Mouse (Mus musculus) heart, adult 2 months (tissue): Measurements from ENCODE around the gene Cirbp. TPM values are rescaled to one million over a fixed set of nuclear protein-coding genes. Genes with fewer than 3 reads are reported as not detected.

ENCODE experiments used
- DNase-seq, 2 experiments: peaks; one replicate each; pipeline ENCODE4 v3.0.0; 2021
- H3K27ac ChIP-seq: fragments of 200-600 bp; 2 replicates; pipeline ENCODE4 v1.8.1; 2022
- H3K27me3 ChIP-seq: fragments of 200-500 bp; 2 replicates; pipeline ENCODE4 v1.6.1; 2012; ENCODE audit warnings: mild to moderate bottlenecking, low read length, inconsistent platforms, mixed read lengths; ENCODE audit not compliant: control insufficient read depth, insufficient read depth
- H3K36me3 ChIP-seq: fragments of 200-500 bp; 2 replicates; pipeline ENCODE4 v1.6.1; 2012; ENCODE audit warnings: low read length, inconsistent platforms; ENCODE audit not compliant: control insufficient read depth, insufficient read depth
- H3K4me1 ChIP-seq: fragments of 200-500 bp; 2 replicates; pipeline ENCODE4 v1.6.1; 2011; ENCODE audit warnings: low read length; ENCODE audit not compliant: control insufficient read depth, insufficient read depth
- H3K4me3 ChIP-seq: fragments of 200-600 bp; 2 replicates; pipeline ENCODE4 v1.8.1; 2022
- H3K79me2 ChIP-seq: fragments of 200-500 bp; replicated peaks from 2 replicates; pipeline ENCODE4 v1.6.1; 2012; ENCODE audit warnings: mild to moderate bottlenecking, inconsistent platforms, low read length, moderate library complexity, mixed read lengths; ENCODE audit not compliant: control insufficient read depth, insufficient read depth
- H3K9ac ChIP-seq: fragments of 200-500 bp; 2 replicates; pipeline ENCODE4 v1.6.1; 2012; ENCODE audit warnings: low read depth, mild to moderate bottlenecking, control low read depth, inconsistent platforms, low read length, mixed read lengths
- CTCF ChIP-seq: fragments of 200-600 bp; IDR thresholded peaks from 2 replicates; pipeline ENCODE4 v1.8.1; 2022; ENCODE audit warnings: antibody characterized with exemption, mild to moderate bottlenecking, moderate library complexity
- EP300 ChIP-seq: fragments of 200-500 bp; IDR thresholded peaks from 2 replicates; pipeline ENCODE4 v1.6.1; 2011; ENCODE audit warnings: low read depth, low read length, control low read depth; ENCODE audit not compliant: insufficient read depth
- POLR2A ChIP-seq: fragments of 200-500 bp; IDR thresholded peaks from 2 replicates; pipeline ENCODE4 v1.6.1; 2011; ENCODE audit warnings: mild to moderate bottlenecking, low read depth, low read length, control low read depth; ENCODE audit not compliant: insufficient read depth
- WGBS: fragments of 180-500 bp; shearing (Covaris S2); methylation state at CpG from one replicate; pipeline ENCODE4 v1.1.7; 2018; 5-methylcytosine and 5-hydroxymethylcytosine counted together
- intact Hi-C: fragments of 180-260 bp; cut with DNase I; formaldehyde crosslinking; loops from one replicate; pipeline ENCODE4 v1.15.1; 2025
- polyA plus RNA-seq: library from polyadenylated mRNA; depleted of rRNA; stranded (reverse); fragments of >200 nt; gene quantifications from 2 replicates; pipeline ENCODE4 v1.2.3, GENCODE M21; 2012
- total RNA-seq, 2 experiments: library from RNA; stranded (reverse); gene quantifications; 2 replicates each; pipeline ENCODE4 v1.2.3; 2021

Cirbp gene
- total and polyA plus RNA-seq, 3 experiments = 34.2 to 85.8 (median 43.2) TPM

DNA sequence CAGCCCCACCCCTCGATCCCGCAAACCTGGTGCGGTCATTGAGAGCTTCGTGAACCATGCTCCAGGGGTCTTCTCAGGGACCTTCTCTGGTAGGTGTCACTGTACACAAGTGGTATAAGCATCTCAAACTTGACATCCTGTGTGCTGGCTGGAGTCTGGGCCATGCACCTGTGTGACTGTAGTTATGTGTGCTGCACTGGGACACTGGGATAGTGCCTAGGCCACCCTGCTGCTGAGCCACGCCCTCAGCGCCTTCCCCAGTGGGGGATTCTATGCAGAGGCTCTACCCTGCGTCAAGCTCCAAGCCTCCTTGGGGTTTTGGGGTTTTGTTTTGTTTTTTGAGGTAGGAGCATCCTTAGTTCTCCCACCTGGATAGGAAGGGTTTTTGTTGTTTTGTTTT is 11.4 kb upstream of the Cirbp start:
- Histone ChIP-seq H3K27ac (no peak overlapping the region; the same call in 1 of the 2 replicates), H3K4me1 (peaks cover 26% of the 10 kb centered on the region), H3K27me3 (no peaks in the 10 kb centered on the region), H3K9ac (no peak overlapping the region), H3K36me3 (peaks cover 34% of the 10 kb centered on the region), H3K4me3 (no peak overlapping the region), H3K79me2 (peaks cover 2% of the 10 kb centered on the region; the same call in 1 of the 2 replicates)
- intact Hi-C loops = no loop called here
- no peak for DNase-seq
- TF ChIP-seq EP300 = no peak
- no peak for TF ChIP-seq CTCF
- 78% methylated on average over 7 of the region's 7 CpGs for WGBS

- no peak for TF ChIP-seq CTCF
- TF ChIP-seq EP300 = no peak
- no peak for TF ChIP-seq POLR2A
- no peak overlapping the region for H3K4me3 ChIP-seq
- peaks cover 29% of the 10 kb centered on the region for H3K4me1 ChIP-seq
- H3K79me2 ChIP-seq = peaks cover 2% of the 10 kb centered on the region; the same call in 1 of the 2 replicates
- H3K36me3 ChIP-seq = peaks cover 34% of the 10 kb centered on the region
- DNase-seq = no peak
- H3K9ac ChIP-seq = peak overlapping the region; percentile 15; the same call in 1 of the 2 replicates
- WGBS = 33% methylated on average over 1 of the region's 1 CpGs
- peak overlapping the region; percentile 95; the same call in 1 of the 2 replicates for H3K27ac ChIP-seq
- H3K27me3 ChIP-seq = no peaks in the 10 kb centered on the region
- intact Hi-C loops = no loop called here
Observed at GRCm38 (mm10) chr10:80155277-80155676, 10.5 kb upstream of the Cirbp start.

GRCm38 (mm10) chr10:80156002-80156751 is 9.6 kb upstream of the Cirbp start:
- Histone ChIP-seq H3K9ac (0 out of 2 replicates have a peak overlapping the region, but pooled peaks have one; percentile 10), H3K27me3 (no peaks in the 10 kb centered on the region), H3K27ac (peak overlapping the region; percentile 95), H3K79me2 (peaks cover under 1% of the 10 kb centered on the region; the same call in 1 of the 2 replicates), H3K4me3 (peak overlapping the region; percentile 37), H3K4me1 (peaks cover 35% of the 10 kb centered on the region), H3K36me3 (peaks cover 34% of the 10 kb centered on the region)
- DNase-seq = peak; percentile 42 to 58
- WGBS = 54% methylated on average over 29 of the region's 29 CpGs
- TF ChIP-seq EP300 (no peak), POLR2A (no peak), CTCF (no peak)
- intact Hi-C loops = no loop called here

DNA sequence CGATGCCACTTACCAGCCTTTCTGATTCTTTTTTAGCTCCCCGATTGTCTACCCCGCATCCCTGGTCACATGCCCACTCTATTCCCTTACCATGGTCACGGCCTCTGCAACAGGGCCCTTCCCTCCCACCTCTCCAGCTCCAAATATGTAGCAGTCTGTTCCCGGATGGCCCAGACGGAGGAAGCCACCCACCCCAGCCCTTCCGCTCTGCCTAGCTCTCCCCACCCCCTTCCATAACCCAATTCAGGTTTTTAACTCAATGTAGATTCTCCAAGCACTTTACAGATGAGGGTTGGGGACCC is 9.1 kb upstream of the Cirbp start:
- WGBS = 19% methylated on average over 7 of the region's 7 CpGs
- Histone ChIP-seq H3K4me1 (peaks cover 38% of the 10 kb centered on the region), H3K27ac (peak overlapping the region; percentile 95), H3K9ac (0 out of 2 replicates have a peak overlapping the region, but pooled peaks have one; percentile 10), H3K79me2 (no peaks in the 10 kb centered on the region), H3K4me3 (peak overlapping the region; percentile 37), H3K36me3 (peaks cover 34% of the 10 kb centered on the region), H3K27me3 (no peaks in the 10 kb centered on the region)
- DNase-seq = peak; percentile 64 to 67
- intact Hi-C loops = no loop called here
- no peak for TF ChIP-seq POLR2A
- TF ChIP-seq EP300 = 0 out of 2 replicates have a peak, but pooled peaks have one; percentile 40
- TF ChIP-seq CTCF = no peak

GRCm38 (mm10) chr10:80157141-80157929 is 8.4 kb upstream of the Cirbp start:
- no peaks in the 10 kb centered on the region for H3K79me2 ChIP-seq
- peaks cover 31% of the 10 kb centered on the region for H3K36me3 ChIP-seq
- 0 out of 2 replicates have a peak overlapping the region, but pooled peaks have one; percentile 32 for H3K9ac ChIP-seq
- 41% methylated on average over 15 of the region's 15 CpGs for WGBS
- TF ChIP-seq POLR2A (no peak; the same call in 1 of the 2 replicates), CTCF (no peak), EP300 (no peak)
- DNase-seq = peak in 1 of 2 experiments; percentile 53
- intact Hi-C loops = no loop called here
- H3K4me3 ChIP-seq = peak overlapping the region; percentile 10; the same call in 1 of the 2 replicates
- no peaks in the 10 kb centered on the region for H3K27me3 ChIP-seq
- peak overlapping the region; percentile 95 for H3K27ac ChIP-seq
- peaks cover 37% of the 10 kb centered on the region for H3K4me1 ChIP-seq
